Mouse (Mus musculus) limb, embryonic 13.5 days (tissue): ENCODE data around the gene Aven. TPM values are rescaled to one million over a fixed set of nuclear protein-coding genes. Genes with fewer than 3 reads are reported as not detected.

Experiments used
- ATAC-seq: fragments of 200-750 bp; cut with Nextera tagmentation; 2 replicates; pipeline ENCODE4 v1.8.0; 2017; ENCODE audit warnings: low read depth, moderate number of reproducible peaks, moderate TSS enrichment; ENCODE audit not compliant: low FRiP score
- H3K27ac ChIP-seq: fragments of 300-500 bp; sonication (generic); 2 replicates; pipeline ENCODE4 v1.5.1; 2015; ENCODE audit warnings: inconsistent platforms, mild to moderate bottlenecking, moderate library complexity
- H3K27me3 ChIP-seq: fragments of 300-500 bp; sonication (generic); 2 replicates; pipeline ENCODE4 v1.6.1; 2015; ENCODE audit warnings: mild to moderate bottlenecking, inconsistent platforms
- H3K36me3 ChIP-seq: fragments of 300-500 bp; sonication (generic); 2 replicates; pipeline ENCODE4 v1.6.1; 2015; ENCODE audit warnings: inconsistent platforms, mild to moderate bottlenecking, moderate library complexity
- H3K4me1 ChIP-seq: fragments of 300-500 bp; sonication (generic); 2 replicates; pipeline ENCODE4 v1.6.1; 2015; ENCODE audit warnings: inconsistent platforms
- H3K4me2 ChIP-seq: fragments of 300-500 bp; sonication (generic); replicated peaks from 2 replicates; pipeline ENCODE4 v1.6.1; 2015; ENCODE audit warnings: inconsistent platforms, mild to moderate bottlenecking, moderate library complexity
- H3K4me3 ChIP-seq: fragments of 300-500 bp; sonication (generic); 2 replicates; pipeline ENCODE4 v1.5.1; 2015; ENCODE audit warnings: moderate library complexity, mild to moderate bottlenecking, inconsistent platforms
- H3K9ac ChIP-seq: fragments of 300-500 bp; sonication (generic); 2 replicates; pipeline ENCODE4 v1.6.1; 2015; ENCODE audit warnings: mild to moderate bottlenecking, inconsistent platforms
- H3K9me3 ChIP-seq: fragments of 300-500 bp; sonication (generic); 2 replicates; pipeline ENCODE4 v1.6.1; 2016; ENCODE audit warnings: inconsistent platforms
- WGBS: fragments of 180-500 bp; shearing (Covaris S2); methylation state at CpG from one replicate; pipeline ENCODE4 v1.1.7; 2015; 5-methylcytosine and 5-hydroxymethylcytosine counted together
- polyA plus RNA-seq: library from polyadenylated mRNA; unstranded; fragments of >200 nt; fragmentation: Nextera tagmentation; extraction: Ambion mirVana; gene quantifications from 2 replicates; pipeline ENCODE4 v1.2.1, GENCODE M21; 2015

Aven gene
- polyA plus RNA-seq, 1 experiment from 2014 or later: 6.8 TPM

DNA sequence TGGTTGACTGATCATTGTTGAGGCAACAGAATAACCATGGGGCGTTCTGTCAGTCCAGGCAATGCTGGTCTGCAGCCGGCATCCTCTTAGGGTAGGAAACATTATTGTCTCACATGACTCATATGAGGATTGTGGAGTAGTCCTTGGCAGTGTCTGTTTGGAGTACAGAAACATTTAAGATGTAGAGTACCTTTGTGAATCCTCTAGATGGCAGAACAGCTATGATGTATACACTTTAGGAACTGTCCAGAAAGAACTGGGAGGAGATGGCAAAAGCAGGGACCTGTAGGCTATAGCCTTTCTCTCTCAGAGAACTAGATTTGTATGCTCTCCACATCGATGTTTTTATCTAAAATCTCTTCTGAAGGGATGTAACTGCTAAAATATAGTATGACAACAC is 34.2 kb downstream of the Aven start:
- H3K9ac ChIP-seq: no peak overlapping the region
- 91% methylated on average over 3 of the region's 3 CpGs for WGBS
- no peak for ATAC-seq
- no peaks in the 10 kb centered on the region for H3K4me1 ChIP-seq
- H3K4me2 ChIP-seq: no peak overlapping the region
- no peaks in the 10 kb centered on the region for H3K36me3 ChIP-seq
- H3K27ac ChIP-seq: no peak overlapping the region
- no peaks in the 10 kb centered on the region for H3K27me3 ChIP-seq
- no peaks in the 10 kb centered on the region for H3K9me3 ChIP-seq
- no peak overlapping the region for H3K4me3 ChIP-seq

DNA sequence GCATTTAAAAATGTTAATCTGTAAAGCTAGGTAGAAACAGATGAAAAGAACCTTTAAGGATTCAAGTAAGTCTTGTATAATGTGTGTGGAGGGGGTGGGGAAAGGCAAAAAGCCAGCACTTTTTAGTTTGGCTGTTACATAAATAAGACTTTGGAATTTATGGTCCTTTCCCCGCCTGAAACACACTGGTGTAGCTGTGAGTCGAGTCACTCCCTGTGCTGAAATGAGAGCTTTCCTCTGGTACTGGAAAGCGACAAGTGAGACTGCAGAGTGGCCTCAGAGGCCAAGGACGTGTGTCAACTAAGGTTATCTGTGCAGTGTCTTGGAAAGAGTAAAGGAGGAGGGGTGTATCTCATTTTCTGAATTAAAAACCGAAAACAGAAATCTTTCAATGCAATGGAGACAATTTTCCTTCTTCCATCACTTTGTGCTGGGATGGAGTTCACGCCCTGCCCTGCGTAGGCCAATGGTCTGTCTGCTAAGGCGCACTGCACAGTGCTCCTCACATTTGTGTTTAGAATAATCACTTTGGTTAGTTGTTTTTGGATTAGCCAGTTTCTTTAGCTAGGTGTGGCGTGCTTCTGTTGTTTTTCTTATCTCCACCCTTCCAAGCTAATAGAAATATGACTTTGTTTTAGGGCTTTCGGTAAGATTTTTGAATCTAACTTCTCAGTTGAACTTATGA is 40.2 kb downstream of the Aven start:
- 64% methylated on average over 10 of the region's 10 CpGs for WGBS
- H3K36me3 ChIP-seq: no peaks in the 10 kb centered on the region

DNA sequence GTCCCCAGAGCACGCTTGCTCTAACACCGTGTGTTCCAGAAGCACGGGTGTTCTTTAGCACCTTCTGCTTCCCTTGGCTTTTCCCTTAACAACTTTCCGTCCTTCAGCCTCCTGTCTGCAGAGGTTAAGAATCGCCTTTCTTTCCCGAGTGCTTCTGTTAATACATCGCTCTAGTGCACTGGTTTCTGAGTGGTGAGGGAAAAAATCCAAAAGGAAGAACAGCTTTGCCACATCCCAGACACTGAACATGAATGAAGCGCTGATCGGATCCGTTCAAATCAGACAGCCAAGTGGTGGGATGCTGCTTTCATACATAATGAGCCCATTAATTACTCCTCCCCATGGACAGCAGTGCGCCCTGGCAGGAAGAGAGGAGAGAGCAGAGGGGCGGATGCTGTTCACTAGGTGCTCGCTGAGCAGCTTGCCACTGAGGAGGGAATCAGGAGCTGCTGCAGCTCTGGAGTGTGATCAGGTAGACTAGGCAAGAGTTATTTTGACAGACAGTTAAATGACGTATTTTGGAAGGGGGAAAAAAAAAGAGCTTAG is 42.0 kb downstream of the Aven start:
- WGBS: 62% methylated on average over 14 of the region's 14 CpGs
- Histone ChIP-seq H3K4me2 (no peak overlapping the region), H3K27ac (no peak overlapping the region), H3K9me3 (no peaks in the 10 kb centered on the region), H3K4me3 (no peak overlapping the region), H3K9ac (no peak overlapping the region), H3K27me3 (no peaks in the 10 kb centered on the region), H3K4me1 (peaks cover 13% of the 10 kb centered on the region), H3K36me3 (no peaks in the 10 kb centered on the region)
- no peak for ATAC-seq

More for the DNA sequence above, 40.2 kb downstream of the Aven start:
- no peak overlapping the region for H3K4me3 ChIP-seq
- H3K9me3 ChIP-seq: no peaks in the 10 kb centered on the region
- peaks cover 13% of the 10 kb centered on the region for H3K4me1 ChIP-seq
- ATAC-seq: peak; percentile 40; the same call in 1 of the 2 replicates
- H3K4me2 ChIP-seq: no peak overlapping the region
- no peak overlapping the region for H3K9ac ChIP-seq
- no peak overlapping the region for H3K27ac ChIP-seq
- H3K27me3 ChIP-seq: no peaks in the 10 kb centered on the region

DNA sequence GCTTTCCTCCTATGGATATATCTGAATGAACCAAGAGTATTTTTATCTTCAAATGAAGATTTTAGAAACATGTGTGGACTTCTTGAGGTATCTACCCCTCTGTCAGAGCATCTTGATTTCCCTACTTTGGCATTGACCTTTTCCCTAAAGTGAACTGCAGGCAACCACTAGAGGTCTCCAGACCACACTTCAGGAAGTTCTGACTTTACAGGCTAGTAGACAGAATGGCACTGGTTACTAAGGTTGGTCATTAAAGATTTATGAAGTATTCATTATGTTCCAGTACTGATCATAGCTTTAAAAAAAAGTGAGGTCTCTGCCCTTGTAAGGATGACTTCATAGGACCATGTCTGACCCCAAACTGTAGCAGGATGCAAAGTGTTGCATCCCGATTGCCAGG is 46.0 kb downstream of the Aven start:
- no peak for ATAC-seq
- Histone ChIP-seq H3K4me1 (0 out of 2 replicates have a peak, but pooled peaks cover 5% of the 10 kb centered on the region), H3K4me3 (no peak overlapping the region)

DNA sequence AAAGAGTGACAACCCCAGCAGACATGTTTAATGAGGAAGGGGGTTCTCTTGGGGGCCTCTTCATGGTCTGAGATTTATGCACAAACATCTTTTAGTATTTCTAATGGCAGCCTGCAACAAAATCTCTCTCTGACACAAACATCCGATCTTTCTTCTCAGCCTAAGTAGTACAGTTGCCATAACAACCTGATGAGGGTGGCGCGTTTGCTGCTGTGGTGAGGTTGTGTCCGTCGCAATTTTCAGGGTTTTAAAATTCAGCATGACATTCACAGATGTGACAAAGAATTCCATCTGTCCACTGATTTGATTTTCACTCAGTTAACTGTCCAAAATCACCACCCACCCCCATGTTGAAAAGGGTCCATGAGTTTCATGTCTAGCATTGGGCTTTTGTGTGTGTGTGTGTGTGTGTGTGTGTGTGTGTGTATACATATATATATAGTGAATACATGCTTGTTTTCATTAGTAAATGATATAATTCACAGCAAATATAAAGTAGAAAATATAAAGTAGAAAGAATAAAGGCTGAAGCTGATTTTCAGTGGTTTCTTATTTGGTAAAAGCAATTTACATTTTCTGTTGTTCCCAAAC is 49.0 kb downstream of the Aven start:
- no peaks in the 10 kb centered on the region for H3K4me1 ChIP-seq
- H3K36me3 ChIP-seq: no peaks in the 10 kb centered on the region
- no peak for ATAC-seq
- no peak overlapping the region for H3K27ac ChIP-seq
- H3K4me2 ChIP-seq: no peak overlapping the region
- 85% methylated on average over 5 of the region's 5 CpGs for WGBS
- H3K27me3 ChIP-seq: no peaks in the 10 kb centered on the region
- H3K4me3 ChIP-seq: no peak overlapping the region
- no peak overlapping the region for H3K9ac ChIP-seq
- no peaks in the 10 kb centered on the region for H3K9me3 ChIP-seq

More for the DNA sequence above, 46.0 kb downstream of the Aven start:
- no peak overlapping the region for H3K4me2 ChIP-seq
- WGBS: 85% methylated on average over 1 of the region's 1 CpGs
- no peaks in the 10 kb centered on the region for H3K9me3 ChIP-seq
- no peak overlapping the region for H3K27ac ChIP-seq
- H3K36me3 ChIP-seq: no peaks in the 10 kb centered on the region
- H3K27me3 ChIP-seq: no peaks in the 10 kb centered on the region
- H3K9ac ChIP-seq: no peak overlapping the region

DNA sequence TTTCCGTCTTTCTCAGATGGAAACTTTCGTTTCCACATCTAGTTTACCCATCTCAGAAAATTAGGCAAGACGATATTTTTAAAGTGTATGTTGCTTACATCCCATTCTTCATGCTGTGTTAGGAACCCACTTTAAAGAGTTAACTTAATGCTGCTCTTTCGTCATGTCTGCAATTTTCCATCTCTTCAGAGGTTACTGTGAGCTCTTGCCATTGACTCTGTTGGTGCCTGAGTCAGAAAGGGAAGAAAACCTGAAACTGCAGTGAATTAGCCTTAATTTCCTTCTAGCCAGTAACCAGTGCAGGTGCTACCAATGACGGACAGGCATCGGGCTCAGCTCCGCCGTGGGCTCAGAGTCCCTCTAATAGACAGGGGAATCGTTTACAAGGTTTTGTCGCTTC is 63.8 kb downstream of the Aven start:
- WGBS: 79% methylated on average over 10 of the region's 10 CpGs
- H3K36me3 ChIP-seq: no peaks in the 10 kb centered on the region

DNA sequence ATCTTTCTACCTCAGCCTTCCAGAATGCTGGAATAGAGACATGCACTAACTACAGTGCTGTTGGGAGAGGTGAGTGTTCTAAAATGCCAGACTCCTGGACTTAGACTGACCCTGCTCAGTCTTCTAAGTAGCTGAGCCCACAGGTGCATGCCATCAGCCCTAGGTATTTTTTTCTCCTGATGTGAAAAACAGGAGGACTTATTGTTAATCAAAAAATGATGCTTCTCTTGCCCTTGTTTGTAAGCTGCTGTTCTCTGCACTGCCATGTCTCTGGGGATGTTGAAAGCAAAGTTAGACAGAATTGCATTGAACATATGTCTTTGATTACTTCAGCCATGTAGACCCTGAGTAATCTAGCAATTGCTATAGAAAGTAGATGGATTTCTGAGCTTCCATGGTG is 64.7 kb downstream of the Aven start:
- Histone ChIP-seq H3K4me3 (no peak overlapping the region), H3K27me3 (no peaks in the 10 kb centered on the region), H3K27ac (no peak overlapping the region), H3K9me3 (no peaks in the 10 kb centered on the region), H3K4me1 (no peaks in the 10 kb centered on the region), H3K4me2 (no peak overlapping the region), H3K36me3 (no peaks in the 10 kb centered on the region), H3K9ac (no peak overlapping the region)
- peak; percentile 72 for ATAC-seq

More for the DNA sequence above, 63.8 kb downstream of the Aven start:
- no peak for ATAC-seq
- Histone ChIP-seq H3K4me1 (no peaks in the 10 kb centered on the region), H3K4me2 (no peak overlapping the region), H3K9me3 (no peaks in the 10 kb centered on the region), H3K4me3 (no peak overlapping the region), H3K9ac (no peak overlapping the region), H3K27me3 (no peaks in the 10 kb centered on the region), H3K27ac (no peak overlapping the region)

DNA sequence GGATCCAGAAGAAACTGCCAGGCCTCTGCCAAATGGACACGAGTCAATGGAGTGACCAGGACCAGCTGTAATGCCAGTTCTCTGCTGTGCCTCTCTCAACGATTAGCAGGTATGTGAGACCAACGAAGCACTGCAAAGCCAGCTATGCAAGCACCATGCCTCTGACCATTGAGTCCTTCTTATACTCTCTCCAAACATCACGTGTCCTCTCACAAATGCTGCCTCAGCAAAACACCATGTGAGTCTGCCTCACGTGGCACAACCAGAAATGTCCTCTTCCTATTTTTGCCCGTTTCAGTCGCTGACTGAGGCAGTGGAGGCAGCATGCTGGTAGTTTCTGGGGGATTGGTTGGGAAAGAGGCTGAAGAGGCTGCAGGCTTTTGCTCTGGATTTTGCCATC is 68.8 kb downstream of the Aven start:
- no peaks in the 10 kb centered on the region for H3K27me3 ChIP-seq
- H3K27ac ChIP-seq: no peak overlapping the region
- H3K9me3 ChIP-seq: no peaks in the 10 kb centered on the region
- no peak overlapping the region for H3K4me2 ChIP-seq
- H3K36me3 ChIP-seq: no peaks in the 10 kb centered on the region
- no peaks in the 10 kb centered on the region for H3K4me1 ChIP-seq
- ATAC-seq: no peak
- no peak overlapping the region for H3K9ac ChIP-seq
- WGBS: 86% methylated on average over 7 of the region's 7 CpGs
- H3K4me3 ChIP-seq: no peak overlapping the region

DNA sequence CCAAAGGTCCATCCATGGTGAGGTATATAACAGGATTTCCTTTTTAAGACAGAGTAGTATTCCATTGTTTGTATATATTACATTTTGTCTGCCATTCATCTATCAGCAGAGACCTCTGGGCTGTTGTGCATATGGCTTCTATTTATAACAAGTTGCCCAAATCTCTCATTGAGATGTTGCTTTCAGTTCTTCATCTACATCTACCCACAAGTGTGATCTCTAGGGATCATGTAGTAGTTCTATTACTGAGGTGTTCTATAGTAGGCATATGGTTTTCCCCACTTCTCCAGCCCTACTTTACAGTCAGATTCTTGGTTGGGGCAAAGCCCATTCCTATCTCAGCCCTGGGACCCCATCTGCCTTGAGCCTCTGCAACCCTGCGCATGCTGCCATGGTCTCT is 72.3 kb downstream of the Aven start:
- no peak overlapping the region for H3K27ac ChIP-seq
- no peaks in the 10 kb centered on the region for H3K27me3 ChIP-seq
- H3K9ac ChIP-seq: no peak overlapping the region
- WGBS: 96% methylated on average over 1 of the region's 1 CpGs
- H3K4me3 ChIP-seq: no peak overlapping the region
- no peaks in the 10 kb centered on the region for H3K9me3 ChIP-seq
- no peaks in the 10 kb centered on the region for H3K4me1 ChIP-seq
- ATAC-seq: no peak
- H3K36me3 ChIP-seq: no peaks in the 10 kb centered on the region
- H3K4me2 ChIP-seq: no peak overlapping the region

DNA sequence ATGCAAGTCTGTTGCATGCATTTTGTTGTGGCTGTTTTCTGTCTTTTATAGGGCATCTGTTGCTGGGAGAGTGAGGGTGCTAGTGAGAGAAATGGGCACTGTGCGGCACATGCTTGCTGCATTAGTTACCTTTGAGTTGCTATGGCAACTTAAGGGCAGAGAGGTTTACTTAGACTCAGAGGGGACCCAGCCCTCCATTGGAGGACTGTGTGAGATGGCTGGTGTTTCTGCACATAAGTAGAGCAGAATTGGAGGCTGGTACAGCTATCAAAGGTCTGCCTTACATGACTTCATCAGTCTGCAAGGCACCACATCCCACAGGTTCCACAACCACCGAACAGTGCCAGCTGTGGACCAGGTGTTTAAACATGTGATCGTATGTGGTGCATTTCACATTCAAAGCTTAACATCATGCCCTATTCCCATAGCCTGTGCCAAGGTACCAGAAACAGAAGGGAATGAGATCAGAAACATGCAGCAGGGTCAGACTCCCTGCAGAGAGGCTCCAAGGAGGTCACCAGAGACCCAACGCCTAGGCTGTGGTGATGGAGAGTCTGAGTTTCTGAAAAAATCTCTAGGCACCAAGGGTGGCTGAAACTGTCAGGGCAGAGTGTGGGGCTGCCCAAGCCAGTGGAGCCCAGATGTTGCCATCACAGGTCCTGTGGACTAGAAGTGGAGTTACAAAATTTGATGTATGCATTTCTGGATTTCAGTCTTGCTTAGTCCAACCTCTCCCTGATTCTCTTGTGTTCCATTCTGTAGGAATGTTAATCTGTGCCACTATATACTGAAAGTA is 73.7 kb downstream of the Aven start:
- Histone ChIP-seq H3K36me3 (no peaks in the 10 kb centered on the region), H3K9ac (no peak overlapping the region), H3K27me3 (no peaks in the 10 kb centered on the region), H3K27ac (no peak overlapping the region), H3K4me3 (no peak overlapping the region), H3K4me2 (no peak overlapping the region), H3K9me3 (no peaks in the 10 kb centered on the region), H3K4me1 (no peaks in the 10 kb centered on the region)
- ATAC-seq: no peak; the same call in 1 of the 2 replicates
- 55% methylated on average over 4 of the region's 4 CpGs for WGBS

DNA sequence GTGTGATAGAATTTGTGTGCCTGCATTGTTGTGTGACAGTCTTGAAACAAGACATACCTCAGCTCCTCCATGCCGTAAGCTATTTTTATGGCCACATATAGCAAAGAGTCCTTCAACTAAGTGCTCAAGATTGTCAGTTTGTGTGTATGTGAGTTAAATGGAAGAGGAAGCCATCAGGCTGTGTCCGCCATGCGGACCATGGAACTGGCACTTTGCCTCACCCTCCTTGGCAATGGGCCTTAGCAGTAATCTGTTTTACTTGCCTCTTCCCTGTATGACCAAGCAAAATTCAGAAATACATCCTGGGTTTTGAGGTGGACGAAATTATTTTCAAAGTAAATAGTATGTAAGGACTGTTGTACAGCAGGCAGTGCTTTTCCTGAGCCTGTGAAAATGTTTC is 75.0 kb downstream of the Aven start:
- Histone ChIP-seq H3K4me1 (no peaks in the 10 kb centered on the region), H3K9ac (no peak overlapping the region), H3K4me2 (no peak overlapping the region), H3K27me3 (no peaks in the 10 kb centered on the region), H3K4me3 (no peak overlapping the region), H3K27ac (no peak overlapping the region), H3K36me3 (no peaks in the 10 kb centered on the region), H3K9me3 (no peaks in the 10 kb centered on the region)
- no peak for ATAC-seq
- WGBS: 91% methylated on average over 4 of the region's 4 CpGs

DNA sequence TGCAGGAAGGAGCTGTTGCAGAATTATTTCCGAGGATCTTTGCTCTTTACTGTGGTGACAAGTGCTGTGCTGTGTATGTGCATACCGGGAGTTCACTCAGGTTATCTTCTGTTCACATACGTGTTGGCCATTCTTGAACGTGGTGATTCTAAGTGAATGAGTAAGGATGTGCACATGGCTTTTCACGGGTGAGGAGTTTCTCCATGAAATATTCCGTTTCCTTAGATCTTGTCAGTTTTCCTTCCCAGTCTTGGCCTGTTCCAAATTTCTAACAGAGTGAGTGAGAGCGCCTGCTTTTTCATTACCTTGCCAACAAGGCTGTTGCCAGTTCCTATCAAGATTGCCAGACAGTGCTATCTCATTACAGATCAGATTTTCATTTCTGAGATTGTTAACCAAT is 98.2 kb downstream of the Aven start:
- H3K9ac ChIP-seq: no peak overlapping the region
- no peak overlapping the region for H3K4me3 ChIP-seq
- no peak overlapping the region for H3K4me2 ChIP-seq
- H3K4me1 ChIP-seq: no peaks in the 10 kb centered on the region
- no peak overlapping the region for H3K27ac ChIP-seq
- WGBS: 89% methylated on average over 7 of the region's 7 CpGs
- no peaks in the 10 kb centered on the region for H3K27me3 ChIP-seq
- H3K36me3 ChIP-seq: no peaks in the 10 kb centered on the region
- no peaks in the 10 kb centered on the region for H3K9me3 ChIP-seq
- no peak for ATAC-seq
